Mouse (Mus musculus): Measurements from ENCODE around the gene Chst5.
"Not testable (repeated sequence)": the region's sequence is repeated elsewhere in the genome, so short reads cannot be mapped to it uniquely, and the experiment has no call there.

DNA sequence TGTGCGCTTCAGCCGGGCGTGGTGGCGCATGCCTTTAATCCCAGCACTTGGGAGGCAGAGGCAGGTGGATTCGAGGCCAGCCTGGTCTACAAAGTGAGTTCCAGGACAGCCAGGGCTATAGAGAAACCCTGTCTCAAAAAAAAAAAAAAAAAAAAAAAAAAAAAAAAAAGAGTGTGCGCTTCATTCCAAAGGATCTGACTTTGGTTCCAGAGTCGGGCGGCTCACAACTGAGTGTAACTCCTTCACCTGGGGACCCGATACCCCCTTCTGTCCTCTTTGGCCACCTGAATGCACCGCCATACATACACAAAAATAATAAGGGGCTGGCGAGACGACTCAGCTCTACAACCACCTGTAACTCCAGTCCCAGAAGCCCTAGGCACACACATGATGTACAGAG lies 57.0 kb downstream of the Chst5 start:
- not testable (repeated sequence) for TF ChIP-seq CTCF, EP300 (IDR thresholded peaks at IDR 0.05)

Data from lung, postnatal 0 days (tissue).